Mouse (Mus musculus) CH12.LX (cell line): ENCODE data around the gene Ccdc138. TPM values are rescaled to one million over a fixed set of nuclear protein-coding genes. Genes with fewer than 3 reads are reported as not detected.
A peak's percentile ranks its signal among the peaks of the same experiment; 100 is the strongest.

ENCODE experiments used
- DNase-seq: peaks from one replicate; pipeline ENCODE4 v3.0.0-alpha.2; 2013; ENCODE audit errors: extremely low read depth
- H3K27ac ChIP-seq: 2 replicates; pipeline ENCODE4 v1.5.1; 2012; ENCODE audit warnings: low read depth, mild to moderate bottlenecking, control low read depth, moderate library complexity; ENCODE audit not compliant: insufficient read depth
- H3K27me3 ChIP-seq: replicated peaks from 2 replicates; pipeline ENCODE3; 2012; ENCODE audit warnings: inconsistent platforms
- H3K36me3 ChIP-seq, 2 experiments: replicated peaks in 1 of 2; 2 replicates each; pipeline versions ENCODE3 to v1.6.1; 2012; ENCODE audit warnings: inconsistent platforms in 1 of 2, low read length in 1 of 2, mild to moderate bottlenecking in 1 of 2, mixed read lengths in 1 of 2, moderate library complexity in 1 of 2; ENCODE audit not compliant: control insufficient read depth in 1 of 2, insufficient read depth in 1 of 2
- H3K4me1 ChIP-seq, 2 experiments: 2 replicates each; pipeline ENCODE4 v1.6.1; 2012; ENCODE audit warnings: inconsistent platforms in 1 of 2, moderate library complexity in 1 of 2; ENCODE audit not compliant: insufficient read depth in 2 of 2, control insufficient read depth in 1 of 2
- H3K4me2 ChIP-seq: 2 replicates; pipeline ENCODE4 v1.6.1; 2012; ENCODE audit warnings: low read depth, mild to moderate bottlenecking, control low read depth; ENCODE audit not compliant: poor library complexity, insufficient read depth, severe bottlenecking
- H3K4me3 ChIP-seq, 3 experiments: fragments of 150-350 bp in 1 of 3; sonication (generic) in 1 of 3; replicated peaks in 1 of 3; 2 replicates each; pipeline versions ENCODE3 to v1.5.1; 2011 to 2012; ENCODE audit warnings: low read depth in 2 of 3, low read length in 2 of 3, mild to moderate bottlenecking in 2 of 3, moderate library complexity in 2 of 3, control low read depth in 1 of 3, improper control_type of control experiment in 1 of 3, inconsistent platforms in 1 of 3, mixed read lengths in 1 of 3; ENCODE audit not compliant: poor library complexity in 1 of 3
- H3K79me2 ChIP-seq: replicated peaks from 2 replicates; pipeline ENCODE4 v1.6.1; 2012; ENCODE audit warnings: mild to moderate bottlenecking, moderate library complexity; ENCODE audit not compliant: control insufficient read depth, poor library complexity, insufficient read depth, severe bottlenecking; ENCODE audit errors: extremely low read depth
- H3K9ac ChIP-seq: 2 replicates; pipeline ENCODE4 v1.6.1; 2012; ENCODE audit warnings: low read depth, mild to moderate bottlenecking, control low read depth, moderate library complexity; ENCODE audit not compliant: insufficient read depth
- H3K9me3 ChIP-seq: replicated peaks from 2 replicates; pipeline ENCODE3; 2012; ENCODE audit warnings: low read length, inconsistent platforms, mixed read lengths
- CHD2 ChIP-seq: IDR thresholded peaks from 2 replicates; pipeline ENCODE4 v1.6.1; 2011; ENCODE audit warnings: low read length, improper control_type of control experiment
- CTCF ChIP-seq, 2 experiments: IDR thresholded peaks in 1 of 2; conservative IDR thresholded peaks in 1 of 2; 2 replicates each; pipeline ENCODE4 v1.5.1; 2011 to 2012; ENCODE audit warnings: low read depth in 2 of 2, low read length in 2 of 2, improper control_type of control experiment in 1 of 2, inconsistent platforms in 1 of 2, mild to moderate bottlenecking in 1 of 2, moderate library complexity in 1 of 2
- E2F4 ChIP-seq: IDR thresholded peaks from 2 replicates; pipeline ENCODE4 v1.6.1; 2011; ENCODE audit warnings: low read depth, low read length, improper control_type of control experiment; ENCODE audit not compliant: insufficient replicate concordance
- EP300 ChIP-seq: IDR thresholded peaks from 2 replicates; pipeline ENCODE4 v1.6.1; 2011; ENCODE audit warnings: low read length, improper control_type of control experiment
- GABPA ChIP-seq: IDR thresholded peaks from 2 replicates; pipeline ENCODE4 v1.6.1; 2012; ENCODE audit warnings: low read depth, low read length, improper control_type of control experiment, inconsistent platforms; ENCODE audit not compliant: insufficient replicate concordance
- IRF4 ChIP-seq: IDR thresholded peaks from 2 replicates; pipeline ENCODE4 v1.6.1; 2014; ENCODE audit warnings: low read depth, mild to moderate bottlenecking, inconsistent platforms, low read length, improper control_type of control experiment
- JUN ChIP-seq: IDR thresholded peaks from 2 replicates; pipeline ENCODE4 v1.6.1; 2011; ENCODE audit warnings: low read depth, mild to moderate bottlenecking, low read length, improper control_type of control experiment, moderate library complexity; ENCODE audit not compliant: insufficient read depth
- MAX ChIP-seq: IDR thresholded peaks from 2 replicates; pipeline ENCODE4 v1.6.1; 2011; ENCODE audit warnings: low read length, improper control_type of control experiment
- MAZ ChIP-seq: IDR thresholded peaks from 2 replicates; pipeline ENCODE4 v1.6.1; 2012; ENCODE audit warnings: low read depth, mild to moderate bottlenecking, inconsistent platforms, low read length, improper control_type of control experiment, moderate library complexity
- MYC ChIP-seq: IDR thresholded peaks from 2 replicates; pipeline ENCODE4 v1.6.1; 2011; ENCODE audit warnings: low read depth, mild to moderate bottlenecking, improper control_type of control experiment, low read length
- RAD21 ChIP-seq: IDR thresholded peaks from 2 replicates; pipeline ENCODE4 v1.6.1; 2011; ENCODE audit warnings: low read depth, mild to moderate bottlenecking, low read length, improper control_type of control experiment, moderate library complexity
- RCOR1 ChIP-seq: conservative IDR thresholded peaks from 2 replicates; pipeline ENCODE4 v1.6.1; 2012; ENCODE audit warnings: low read depth, mild to moderate bottlenecking, inconsistent platforms, low read length, improper control_type of control experiment
- SIN3A ChIP-seq: IDR thresholded peaks from 2 replicates; pipeline ENCODE4 v1.6.1; 2012; ENCODE audit warnings: low read length, improper control_type of control experiment, inconsistent platforms
- TBP ChIP-seq: conservative IDR thresholded peaks from 2 replicates; pipeline ENCODE4 v1.6.1; 2011; ENCODE audit warnings: low read depth, low read length, improper control_type of control experiment
- USF2 ChIP-seq: conservative IDR thresholded peaks from 2 replicates; pipeline ENCODE4 v1.6.1; 2011; ENCODE audit warnings: low read depth, low read length, improper control_type of control experiment
- ZKSCAN1 ChIP-seq: IDR thresholded peaks from 2 replicates; pipeline ENCODE4 v1.6.1; 2012; ENCODE audit warnings: low read depth, inconsistent platforms, low read length, improper control_type of control experiment, borderline replicate concordance
- ZMIZ1 ChIP-seq: IDR thresholded peaks from 2 replicates; pipeline ENCODE4 v1.6.1; 2012; ENCODE audit warnings: low read depth, mild to moderate bottlenecking, inconsistent platforms, low read length, improper control_type of control experiment
- ZNF384 ChIP-seq: IDR thresholded peaks from 2 replicates; pipeline ENCODE4 v1.6.1; 2012; ENCODE audit warnings: low read depth, low read length, improper control_type of control experiment, inconsistent platforms
- dilution Hi-C: fragments of 300-500 bp; cut with MboI; formaldehyde crosslinking; loops from 2 replicates; pipeline ENCODE4 v1.14.3; 2020; ENCODE audit warnings: low sequenced_read_pairs; ENCODE audit not compliant: extremely low pct_unique_long_range_greater_than_20kb, extremely low pct_ligation_motif_present
- in situ Hi-C: fragments of 300-500 bp; cut with MboI; formaldehyde crosslinking; loops from 3 replicates; pipeline ENCODE4 v1.14.3; 2019; ENCODE audit warnings: low sequenced_read_pairs, low pct_ligation_motif_present, low pct_unique_long_range_greater_than_20kb, mixed read lengths
- polyA plus RNA-seq: library from polyadenylated mRNA; unstranded; fragments of >175 nt; gene quantifications from 2 replicates; pipeline ENCODE4 v1.2.1, GENCODE M21; 2012; ENCODE audit warnings: low read depth; ENCODE audit not compliant: insufficient read length
- total RNA-seq, 2 experiments: library from RNA; depleted of rRNA; stranded (reverse); fragments of 300-350 nt in 1 of 2; fragments of >200 nt in 1 of 2; gene quantifications; 2 replicates each; pipeline ENCODE4 v1.2.3; 2012 to 2014

Ccdc138 gene
- total and polyA plus RNA-seq, 3 experiments, result 1.7 to 3.1 (median 2.2) TPM

DNA sequence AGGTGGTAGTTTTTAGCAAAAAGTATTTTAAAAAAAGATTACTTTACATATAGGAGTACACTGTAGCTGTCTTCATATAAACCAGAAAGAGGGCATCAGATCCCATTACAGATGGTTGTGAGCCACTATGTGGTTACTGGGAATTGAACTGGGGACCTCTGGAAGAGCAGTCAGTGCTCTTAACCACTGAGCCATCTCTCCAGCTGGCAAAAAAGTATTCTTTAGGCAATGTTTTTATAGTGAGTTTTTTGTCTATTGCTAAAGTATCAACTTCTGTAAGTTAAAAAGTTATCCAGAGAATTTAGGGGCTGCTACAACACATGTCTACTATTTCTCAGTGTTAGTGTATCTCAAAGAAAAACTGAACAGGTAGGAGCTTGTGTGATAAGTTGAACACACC is 1.0 kb upstream of the Ccdc138 start:
- TF ChIP-seq EP300 (no peak), ZNF384 (no peak), TBP (0 out of 2 replicates have a peak, but pooled peaks have one; percentile 43), SIN3A (0 out of 2 replicates have a peak, but pooled peaks have one; percentile 11), CHD2 (no peak), MYC (no peak), CTCF (conservative IDR thresholded peaks at IDR 0.05 in 1 of 2, IDR thresholded peaks at IDR 0.05 in 1 of 2; ENCODE audit: low read depth in 2 of 2, low read length in 2 of 2) (no peak), MAZ (no peak)
- dilution Hi-C loops (no loop called here), in situ Hi-C loops (no loop called here)
- no peaks in the 10 kb centered on the region for H3K27me3 ChIP-seq
- no peaks in the 10 kb centered on the region for H3K79me2 ChIP-seq
- H3K9ac ChIP-seq, result peak overlapping the region; percentile 66; the same call in 1 of the 2 replicates
- no peaks in the 10 kb centered on the region for H3K9me3 ChIP-seq
- H3K4me1 ChIP-seq, result peaks cover 0 to 7% of the 10 kb centered on the region in 2 experiments; a peak in 3 of 4 replicates
- H3K4me2 ChIP-seq, result peak overlapping the region; percentile 88
- DNase-seq, result peak; percentile 6
- H3K27ac ChIP-seq, result peak overlapping the region; percentile 76
- H3K4me3 ChIP-seq, result peak overlapping the region; percentile 65 to 81 (median 72)
- H3K36me3 ChIP-seq, result peaks cover 17 to 33% of the 10 kb centered on the region in 2 experiments

DNA sequence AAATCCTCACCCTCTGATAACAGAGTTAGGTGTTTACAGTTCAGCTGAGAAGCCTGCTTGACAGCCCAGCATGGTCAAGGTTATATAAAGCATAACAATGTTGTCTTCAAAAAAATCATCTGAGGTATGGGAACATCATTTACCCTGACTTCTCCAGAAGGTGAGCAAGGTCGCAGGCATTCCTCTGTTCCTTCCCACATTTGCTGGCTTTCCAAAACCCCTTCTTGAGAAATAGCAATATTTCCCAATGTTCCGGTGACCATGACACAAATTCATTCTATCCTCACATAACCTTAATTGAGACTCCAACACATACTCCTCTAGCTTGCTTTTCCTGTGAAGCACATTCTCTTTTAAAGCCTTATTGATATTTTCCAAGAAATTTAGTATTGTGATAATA is 768 bp downstream of the Ccdc138 start:
- TF ChIP-seq IRF4, result no peak
- no peak for TF ChIP-seq USF2
- TF ChIP-seq SIN3A, result no peak
- no peak for TF ChIP-seq MAX
- TF ChIP-seq ZKSCAN1, result no peak
- no peak for TF ChIP-seq MYC
- no peak for TF ChIP-seq ZMIZ1
- TF ChIP-seq RCOR1, result no peak
- no peak for TF ChIP-seq JUN
- no peak for TF ChIP-seq GABPA
- TF ChIP-seq RAD21, result no peak
- TF ChIP-seq E2F4, result no peak
- Histone ChIP-seq H3K9me3 (no peaks in the 10 kb centered on the region), H3K79me2 (no peaks in the 10 kb centered on the region), H3K27me3 (no peaks in the 10 kb centered on the region), H3K4me2 (peak overlapping the region; percentile 84), H3K36me3 (peaks cover 6 to 22% of the 10 kb centered on the region in 2 experiments), H3K4me1 (peaks cover 0 to 7% of the 10 kb centered on the region in 2 experiments; a peak in 3 of 4 replicates), H3K9ac (peak overlapping the region; percentile 75), H3K27ac (no peak overlapping the region), H3K4me3 (peak overlapping the region; percentile 65 to 81 (median 72))
- in situ Hi-C loops (no loop called here), dilution Hi-C loops (no loop called here)
- no peak for DNase-seq
